Mouse (Mus musculus) lung, postnatal 0 days (tissue): ENCODE measurements around the gene Id1.

Experiments
- CTCF ChIP-seq: IDR thresholded peaks from 2 replicates; pipeline ENCODE4 v1.5.1; 2016; ENCODE audit warnings: antibody characterized with exemption, mild to moderate bottlenecking
- EP300 ChIP-seq: IDR thresholded peaks from 2 replicates; pipeline ENCODE4 v1.6.1; 2016; ENCODE audit warnings: antibody characterized with exemption, mild to moderate bottlenecking, control low read depth

- TF ChIP-seq CTCF (no peak), EP300 (no peak)
Observed at GRCm38 (mm10) chr2:152769677-152770076, 33.6 kb downstream of the Id1 start.
